Mouse (Mus musculus): ENCODE results near the gene Dnajc21. TPM values are rescaled to one million over a fixed set of nuclear protein-coding genes. Genes with fewer than 3 reads are reported as not detected.
A peak's percentile ranks its signal among the peaks of the same experiment; 100 is the strongest.

Dnajc21 gene
- polyA plus RNA-seq, 1 experiment = 1.8 TPM

- DNase-seq = peak; percentile 28
- no peak for TF ChIP-seq CTCF (IDR thresholded peaks at IDR 0.05; ENCODE audit: borderline replicate concordance, control insufficient read depth, extremely low read depth, insufficient read depth, low read length, poor library complexity)
- no peak for TF ChIP-seq POLR2A (IDR thresholded peaks at IDR 0.05; ENCODE audit: control insufficient read depth, extremely low read depth, insufficient read depth, low read length, poor library complexity)
- WGBS = under 1% methylated on average over 40 of the region's 40 CpGs
Measured at GRCm38 (mm10) chr15:10469641-10470150, 620 bp downstream of the Dnajc21 start.

GRCm38 (mm10) chr15:10468761-10469160, 1.6 kb downstream of the Dnajc21 start:
- Histone ChIP-seq H3K4me1 (replicated peaks; ENCODE audit: control insufficient read depth, insufficient read depth, low read length) (0 out of 2 replicates have a peak, but pooled peaks cover 8% of the 10 kb centered on the region), H3K4me3 (ENCODE audit: control insufficient read depth, insufficient read depth, low read length) (no peak overlapping the region), H3K27ac (ENCODE audit: control insufficient read depth, insufficient read depth, low read length) (no peak overlapping the region), H3K36me3 (ENCODE audit: control insufficient read depth, insufficient read depth, low read length) (no peaks in the 10 kb centered on the region), H3K27me3 (ENCODE audit: control insufficient read depth, insufficient read depth, low read length) (no peaks in the 10 kb centered on the region)
- 92% methylated on average over 3 of the region's 3 CpGs for WGBS
- DNase-seq = no peak
- TF ChIP-seq CTCF (IDR thresholded peaks at IDR 0.05; ENCODE audit: borderline replicate concordance, control insufficient read depth, extremely low read depth, insufficient read depth, low read length, poor library complexity) = no peak

More at GRCm38 (mm10) chr15:10469641-10470150, 620 bp downstream of the Dnajc21 start:
- Histone ChIP-seq H3K27ac (ENCODE audit: control insufficient read depth, insufficient read depth, low read length) (no peak overlapping the region), H3K4me3 (ENCODE audit: control insufficient read depth, insufficient read depth, low read length) (peak overlapping the region; percentile 79), H3K27me3 (ENCODE audit: control insufficient read depth, insufficient read depth, low read length) (no peaks in the 10 kb centered on the region), H3K36me3 (ENCODE audit: control insufficient read depth, insufficient read depth, low read length) (no peaks in the 10 kb centered on the region), H3K4me1 (replicated peaks; ENCODE audit: control insufficient read depth, insufficient read depth, low read length) (0 out of 2 replicates have a peak, but pooled peaks cover 8% of the 10 kb centered on the region)

- no peaks in the 10 kb centered on the region for H3K27me3 ChIP-seq (ENCODE audit: control insufficient read depth, insufficient read depth, low read length)
- 98% methylated on average over 3 of the region's 3 CpGs for WGBS
- no peak overlapping the region for H3K27ac ChIP-seq (ENCODE audit: control insufficient read depth, insufficient read depth, low read length)
- no peak overlapping the region for H3K4me3 ChIP-seq (ENCODE audit: control insufficient read depth, insufficient read depth, low read length)
- H3K36me3 ChIP-seq (ENCODE audit: control insufficient read depth, insufficient read depth, low read length) = peaks cover 24% of the 10 kb centered on the region
- H3K4me1 ChIP-seq (replicated peaks; ENCODE audit: control insufficient read depth, insufficient read depth, low read length) = 0 out of 2 replicates have a peak, but pooled peaks cover 6% of the 10 kb centered on the region
- TF ChIP-seq CTCF (IDR thresholded peaks at IDR 0.05; ENCODE audit: borderline replicate concordance, control insufficient read depth, extremely low read depth, insufficient read depth, low read length, poor library complexity) = no peak
- TF ChIP-seq POLR2A (IDR thresholded peaks at IDR 0.05; ENCODE audit: control insufficient read depth, extremely low read depth, insufficient read depth, low read length, poor library complexity) = no peak
- DNase-seq = no peak
Measured at GRCm38 (mm10) chr15:10464678-10465077, 5.6 kb downstream of the Dnajc21 start.

GRCm38 (mm10) chr15:10463555-10463954, 6.8 kb downstream of the Dnajc21 start:
- DNase-seq = no peak
- H3K4me3 ChIP-seq (ENCODE audit: control insufficient read depth, insufficient read depth, low read length) = no peak overlapping the region
- H3K4me1 ChIP-seq (replicated peaks; ENCODE audit: control insufficient read depth, insufficient read depth, low read length) = no peaks in the 10 kb centered on the region
- TF ChIP-seq POLR2A (IDR thresholded peaks at IDR 0.05; ENCODE audit: control insufficient read depth, extremely low read depth, insufficient read depth, low read length, poor library complexity) (no peak), CTCF (IDR thresholded peaks at IDR 0.05; ENCODE audit: borderline replicate concordance, control insufficient read depth, extremely low read depth, insufficient read depth, low read length, poor library complexity) (no peak)
- peaks cover 29% of the 10 kb centered on the region for H3K36me3 ChIP-seq (ENCODE audit: control insufficient read depth, insufficient read depth, low read length)
- H3K27me3 ChIP-seq (ENCODE audit: control insufficient read depth, insufficient read depth, low read length) = no peaks in the 10 kb centered on the region
- no peak overlapping the region for H3K27ac ChIP-seq (ENCODE audit: control insufficient read depth, insufficient read depth, low read length)
- WGBS = 96% methylated on average over 5 of the region's 5 CpGs

GRCm38 (mm10) chr15:10460986-10461385, 9.3 kb downstream of the Dnajc21 start:
- H3K4me1 ChIP-seq (replicated peaks; ENCODE audit: control insufficient read depth, insufficient read depth, low read length) = no peaks in the 10 kb centered on the region
- WGBS = 93% methylated on average over 12 of the region's 12 CpGs
- H3K36me3 ChIP-seq (ENCODE audit: control insufficient read depth, insufficient read depth, low read length) = peaks cover 29% of the 10 kb centered on the region
- no peaks in the 10 kb centered on the region for H3K27me3 ChIP-seq (ENCODE audit: control insufficient read depth, insufficient read depth, low read length)
- no peak for TF ChIP-seq POLR2A (IDR thresholded peaks at IDR 0.05; ENCODE audit: control insufficient read depth, extremely low read depth, insufficient read depth, low read length, poor library complexity)
- TF ChIP-seq CTCF (IDR thresholded peaks at IDR 0.05; ENCODE audit: borderline replicate concordance, control insufficient read depth, extremely low read depth, insufficient read depth, low read length, poor library complexity) = no peak
- no peak overlapping the region for H3K27ac ChIP-seq (ENCODE audit: control insufficient read depth, insufficient read depth, low read length)
- H3K4me3 ChIP-seq (ENCODE audit: control insufficient read depth, insufficient read depth, low read length) = no peak overlapping the region
- DNase-seq = no peak

- no peak for DNase-seq
- Histone ChIP-seq H3K36me3 (ENCODE audit: control insufficient read depth, insufficient read depth, low read length) (peaks cover 29% of the 10 kb centered on the region), H3K4me1 (replicated peaks; ENCODE audit: control insufficient read depth, insufficient read depth, low read length) (no peaks in the 10 kb centered on the region), H3K27me3 (ENCODE audit: control insufficient read depth, insufficient read depth, low read length) (no peaks in the 10 kb centered on the region), H3K4me3 (ENCODE audit: control insufficient read depth, insufficient read depth, low read length) (no peak overlapping the region), H3K27ac (ENCODE audit: control insufficient read depth, insufficient read depth, low read length) (no peak overlapping the region)
- TF ChIP-seq CTCF (IDR thresholded peaks at IDR 0.05; ENCODE audit: borderline replicate concordance, control insufficient read depth, extremely low read depth, insufficient read depth, low read length, poor library complexity) (no peak), POLR2A (IDR thresholded peaks at IDR 0.05; ENCODE audit: control insufficient read depth, extremely low read depth, insufficient read depth, low read length, poor library complexity) (no peak)
- WGBS = 71% methylated on average over 3 of the region's 3 CpGs
Measured at GRCm38 (mm10) chr15:10447102-10447501, 23.2 kb downstream of the Dnajc21 start.

- Histone ChIP-seq H3K4me3 (ENCODE audit: control insufficient read depth, insufficient read depth, low read length) (no peak overlapping the region), H3K4me1 (replicated peaks; ENCODE audit: control insufficient read depth, insufficient read depth, low read length) (no peaks in the 10 kb centered on the region), H3K27me3 (ENCODE audit: control insufficient read depth, insufficient read depth, low read length) (no peaks in the 10 kb centered on the region), H3K27ac (ENCODE audit: control insufficient read depth, insufficient read depth, low read length) (no peak overlapping the region), H3K36me3 (ENCODE audit: control insufficient read depth, insufficient read depth, low read length) (peaks cover 5% of the 10 kb centered on the region; the same call in 1 of the 2 replicates)
- DNase-seq = no peak
- 96% methylated on average over 1 of the region's 1 CpGs for WGBS
- TF ChIP-seq POLR2A (IDR thresholded peaks at IDR 0.05; ENCODE audit: control insufficient read depth, extremely low read depth, insufficient read depth, low read length, poor library complexity) = no peak
- no peak for TF ChIP-seq CTCF (IDR thresholded peaks at IDR 0.05; ENCODE audit: borderline replicate concordance, control insufficient read depth, extremely low read depth, insufficient read depth, low read length, poor library complexity)
Measured at GRCm38 (mm10) chr15:10442275-10442674, 28.0 kb downstream of the Dnajc21 start.
